ENCODE assay signal across 23 mouse cellular contexts in the genomic region with DNA sequence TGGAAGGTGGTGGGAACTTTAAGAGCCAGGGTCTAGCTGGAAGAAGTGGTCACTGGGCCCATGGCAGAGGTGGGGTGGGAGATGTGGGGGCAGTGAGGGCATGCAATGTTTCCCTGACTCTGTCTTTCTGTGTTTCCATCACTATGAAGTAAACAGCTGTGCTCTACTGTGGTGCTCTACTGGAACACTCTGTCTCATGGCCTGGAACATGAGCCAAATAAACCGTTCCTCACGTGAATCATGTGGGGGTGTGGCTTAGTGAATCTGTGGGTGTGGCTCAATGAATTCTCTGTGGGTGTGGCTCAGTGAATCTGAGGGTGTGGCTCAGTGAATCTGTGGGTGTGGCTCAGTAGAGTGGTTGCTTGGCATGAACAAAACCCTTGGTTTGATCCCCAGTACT. TPM values are rescaled to one million over a fixed set of nuclear protein-coding genes. Genes with fewer than 3 reads are reported as not detected.
DNase-seq lines count a peak whose midpoint lies in the region; ATAC-seq and TF ChIP-seq lines count a peak whose summit lies in the region.
"Had no signal": no experiment of that assay in that cellular context is flagged by ENCODE, and none has a peak within 500 bp of the region (broad histone marks: within the 10 kb centered on the region; RNA-seq: fewer than 3 reads in every experiment).

No protein-coding gene starts in this region.

- no peak for TF ChIP-seq POLR2A in kidney, adult 2 months (IDR thresholded peaks at IDR 0.05; ENCODE audit: low read depth, low read length)

- no peak overlapping the region for H3K4me2 ChIP-seq in hindbrain, embryonic 16.5 days (ENCODE audit: low read length)
- H3K4me2 ChIP-seq: embryonic facial prominence, embryonic 12.5 days; liver, embryonic 11.5 days; stomach, embryonic 15.5 days had no signal

- H3K27ac ChIP-seq in kidney, adult 2 months (ENCODE audit: insufficient read depth, low read depth, low read length), result no peak overlapping the region
- H3K27ac ChIP-seq in hindbrain, embryonic 16.5 days (ENCODE audit: low read depth, low read length), result no peak overlapping the region
- H3K27ac ChIP-seq: embryonic facial prominence, embryonic 12.5 days; heart, adult 2 months; kidney, postnatal 0 days; layer of hippocampus, adult 2 months; limb, embryonic 10.5 days; macrophage; stomach, embryonic 15.5 days had no signal

- WGBS in kidney, adult 2 months, result 61% methylated on average over 2 of the region's 2 CpGs
- WGBS in hindbrain, embryonic 16.5 days, result 76% methylated on average over 2 of the region's 2 CpGs

- TF ChIP-seq CTCF in kidney, adult 2 months (conservative IDR thresholded peaks at IDR 0.05; ENCODE audit: insufficient read depth, insufficient read length, low read depth, low read length), result no peak

- ATAC-seq in megakaryocyte-erythroid progenitor cell, adult 5-6 weeks (replicated peaks; ENCODE audit: low FRiP score, low TSS enrichment, poor library complexity, severe bottlenecking), result peak; percentile 80
- ATAC-seq in hindbrain, embryonic 16.5 days, result no peak
- ATAC-seq: forebrain, embryonic 16.5 days; inflammation-experienced regulatory T-cells, adult 6 months had no signal

- peak; percentile 21 for DNase-seq in gastrocnemius, adult 18-20 months (ENCODE audit: low spot score)
- no peak for DNase-seq in gastrocnemius, postnatal 25 days
- DNase-seq in 3T3-L1 (ENCODE audit: low read depth, low spot score), result peak; percentile 37
- DNase-seq in c-Kit-positive CD71-positive TER-119-negative erythroid progenitor cells, embryonic 14.5 days (ENCODE audit: low read depth), result peak; percentile 10
- no peak for DNase-seq in kidney, adult 2 months
- no peak for DNase-seq in kidney, adult 8-10 months
- DNase-seq: adrenal gland, adult 2 months; cerebellum, adult 2 months; midbrain, embryonic 14.5 days; right cerebral cortex, adult 18-20 months; spleen, adult 18-20 months had no signal

- H3K9me3 ChIP-seq in hindbrain, embryonic 16.5 days (ENCODE audit: control insufficient read depth, low read length), result no peaks in the 10 kb centered on the region
- H3K9me3 ChIP-seq: embryonic facial prominence, embryonic 12.5 days; limb, embryonic 10.5 days; stomach, embryonic 15.5 days had no signal

- H3K27me3 ChIP-seq in kidney, adult 2 months (replicated peaks; ENCODE audit: control insufficient read depth, insufficient read depth, low read length), result no peaks in the 10 kb centered on the region
- no peaks in the 10 kb centered on the region for H3K27me3 ChIP-seq in hindbrain, embryonic 16.5 days (replicated peaks; ENCODE audit: control insufficient read depth, insufficient read depth, low read length)
- H3K27me3 ChIP-seq: embryonic facial prominence, embryonic 12.5 days; stomach, embryonic 15.5 days had no signal

- no peak overlapping the region for H3K4me3 ChIP-seq in kidney, adult 2 months (ENCODE audit: insufficient read depth, low read depth, low read length)
- no peak overlapping the region for H3K4me3 ChIP-seq in hindbrain, embryonic 16.5 days (ENCODE audit: low read length)
- H3K4me3 ChIP-seq: embryonic facial prominence, embryonic 12.5 days; heart, adult 2 months; layer of hippocampus, adult 2 months; limb, embryonic 10.5 days; stomach, embryonic 15.5 days had no signal

- H3K36me3 ChIP-seq in kidney, adult 2 months (ENCODE audit: control insufficient read depth, insufficient read depth, low read length), result no peaks in the 10 kb centered on the region
- no peaks in the 10 kb centered on the region for H3K36me3 ChIP-seq in hindbrain, embryonic 16.5 days (ENCODE audit: control insufficient read depth, insufficient read depth, low read length)
- H3K36me3 ChIP-seq: embryonic facial prominence, embryonic 12.5 days; limb, embryonic 10.5 days had no signal

- no peak overlapping the region for H3K9ac ChIP-seq in hindbrain, embryonic 16.5 days (ENCODE audit: low read depth, low read length)
- H3K9ac ChIP-seq: embryonic facial prominence, embryonic 12.5 days; stomach, embryonic 15.5 days had no signal

- H3K4me1 ChIP-seq in kidney, adult 2 months (ENCODE audit: control insufficient read depth, insufficient read depth, low read length), result no peaks in the 10 kb centered on the region
- no peaks in the 10 kb centered on the region for H3K4me1 ChIP-seq in hindbrain, embryonic 16.5 days (ENCODE audit: control insufficient read depth, insufficient read depth, low read depth, low read length)
- H3K4me1 ChIP-seq: stomach, embryonic 15.5 days had no signal

RNA-seq across cellular contexts. Expression of gene Sox5, which starts 42.0 kb away (rescaled TPM):
- total RNA-seq in gastrocnemius, adult 18-20 months (2021), result 1 to 10 TPM; 1.1 to 1.3 TPM
- total RNA-seq in gastrocnemius, postnatal 25 days (2021), result under 1 TPM; 0.64 to 0.70 TPM
- 1.7 and 9.1 TPM in 2 replicates for total RNA-seq in megakaryocyte-erythroid progenitor cell, adult 5-6 weeks (2014; fragmentation: Nextera tagmentation)
- 3.8 and 4.7 TPM in 2 replicates for total RNA-seq in megakaryocyte-erythroid progenitor cell, adult 5-6 weeks (2017)
- 2.9 and 3.2 TPM in 2 replicates for polyA plus RNA-seq in kidney, adult 2 months (2012; rRNA removed)
- polyA plus RNA-seq in hindbrain, embryonic 16.5 days (2015; fragmentation: Nextera tagmentation; extraction: Ambion mirVana), result 38.6 and 40.7 TPM in 2 replicates
- polyA plus RNA-seq: macrophage had no signal

Comparison
In these comparisons a context has a peak if more than half of its experiments do, and no peak if none do; other contexts are left out.
1. DNase-seq: peak in gastrocnemius, adult 18-20 months (single experiment), 3T3-L1 (single experiment) and c-Kit-positive CD71-positive TER-119-negative erythroid progenitor cells, embryonic 14.5 days (single experiment); none in gastrocnemius, postnatal 25 days (single experiment), kidney, adult 2 months (single experiment) and kidney, adult 8-10 months (0 of 2).